Mouse (Mus musculus) left cerebral cortex, adult 18-20 months (tissue): ENCODE measurements around the gene Gm10722. TPM values are rescaled to one million over a fixed set of nuclear protein-coding genes. Genes with fewer than 3 reads are reported as not detected.
A peak's percentile ranks its signal among the peaks of the same experiment; 100 is the strongest.
"Not testable (repeated sequence)": the region's sequence is repeated elsewhere in the genome, so short reads cannot be mapped to it uniquely, and the experiment has no call there.

Experiments
- DNase-seq, 2 experiments: peaks; one replicate each; pipeline ENCODE4 v3.0.0; 2021 to 2022; ENCODE audit warnings: low spot score in 2 of 2, mixed read lengths in 1 of 2
- microRNA-seq, 2 experiments: library from miRNA; unstranded; fragments of <30 nt; microRNA quantifications; one replicate each; pipeline ENCODE4 v1.2.0; 2021
- total RNA-seq, 2 experiments: library from RNA; stranded (reverse); gene quantifications; 2 replicates each; pipeline ENCODE4 v1.2.3; 2021

Gene Gm10722
- total RNA-seq, 2 experiments from 2014 or later, result not detected

GRCm38 (mm10) chr9:3024912-3025467 lies 24.3 kb downstream of the Gm10722 start, which contains the start of gene Gm10717:
Gene Gm10717, plus strand, starts transcription at chr9:3025417.
- DNase-seq, result peak; percentile 31 to 45

- DNase-seq, result peak; percentile 63 to 75
Observed at GRCm38 (mm10) chr9:3025653-3026052, 24.9 kb downstream of the Gm10722 start.

DNA sequence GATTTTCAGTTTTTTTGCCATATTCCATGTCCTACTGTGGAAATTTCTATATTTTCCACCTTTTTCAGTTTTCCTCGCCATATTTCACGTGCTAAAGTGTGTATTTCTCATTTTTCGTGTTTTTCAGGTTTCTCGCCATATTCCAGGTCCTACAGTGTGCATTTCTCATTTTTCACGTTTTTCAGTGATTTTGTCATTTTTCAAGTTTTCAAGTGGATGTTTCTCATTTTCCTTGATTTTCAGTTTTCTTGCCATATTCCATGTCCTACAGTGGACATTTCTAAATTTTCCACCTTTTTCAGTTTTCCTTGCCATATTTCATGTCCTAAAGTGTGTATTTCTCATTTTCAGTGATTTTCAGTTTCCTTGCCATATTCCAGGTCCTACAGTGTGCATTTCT lies 25.4 kb downstream of the Gm10722 start:
- not testable (repeated sequence) for DNase-seq

DNA sequence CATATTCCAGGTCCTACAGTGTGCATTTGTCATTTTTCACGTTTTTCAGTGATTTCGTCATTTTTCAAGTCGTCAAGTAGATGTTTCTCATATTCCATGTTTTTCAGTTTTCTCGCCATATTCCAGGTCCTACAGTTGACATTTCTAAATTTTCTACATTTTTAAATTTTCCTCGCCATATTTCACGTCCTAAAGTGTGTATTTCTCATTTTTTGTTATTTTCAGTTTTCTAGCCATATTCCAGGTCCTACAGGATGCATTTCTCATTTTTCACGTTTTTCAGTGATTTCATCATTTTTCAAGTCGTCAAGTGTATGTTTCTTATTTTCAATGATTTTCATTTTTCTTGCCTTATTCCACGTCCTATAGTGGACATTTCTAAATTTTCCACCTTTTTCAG lies 26.0 kb downstream of the Gm10722 start:
- DNase-seq, result not testable (repeated sequence)

DNA sequence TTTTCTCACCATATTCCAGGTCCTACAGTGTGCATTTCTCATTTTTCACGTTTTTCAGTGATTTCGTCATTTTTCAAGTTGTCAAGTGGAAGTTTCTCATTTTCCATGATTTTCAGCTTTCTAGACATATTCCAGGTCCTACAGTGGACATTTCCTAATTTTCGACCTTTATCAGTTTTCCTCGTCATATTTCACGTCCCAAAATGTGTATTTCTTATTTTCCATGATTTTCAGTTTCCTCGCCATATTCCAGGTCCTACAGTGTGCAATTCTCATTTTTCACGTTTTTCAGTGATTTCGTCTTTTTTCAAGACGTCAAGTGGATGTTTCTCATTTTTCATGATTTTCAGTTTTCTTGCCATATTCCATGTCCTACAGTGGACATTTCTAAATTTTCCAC lies 26.5 kb downstream of the Gm10722 start:
- DNase-seq, result not testable (repeated sequence)

DNA sequence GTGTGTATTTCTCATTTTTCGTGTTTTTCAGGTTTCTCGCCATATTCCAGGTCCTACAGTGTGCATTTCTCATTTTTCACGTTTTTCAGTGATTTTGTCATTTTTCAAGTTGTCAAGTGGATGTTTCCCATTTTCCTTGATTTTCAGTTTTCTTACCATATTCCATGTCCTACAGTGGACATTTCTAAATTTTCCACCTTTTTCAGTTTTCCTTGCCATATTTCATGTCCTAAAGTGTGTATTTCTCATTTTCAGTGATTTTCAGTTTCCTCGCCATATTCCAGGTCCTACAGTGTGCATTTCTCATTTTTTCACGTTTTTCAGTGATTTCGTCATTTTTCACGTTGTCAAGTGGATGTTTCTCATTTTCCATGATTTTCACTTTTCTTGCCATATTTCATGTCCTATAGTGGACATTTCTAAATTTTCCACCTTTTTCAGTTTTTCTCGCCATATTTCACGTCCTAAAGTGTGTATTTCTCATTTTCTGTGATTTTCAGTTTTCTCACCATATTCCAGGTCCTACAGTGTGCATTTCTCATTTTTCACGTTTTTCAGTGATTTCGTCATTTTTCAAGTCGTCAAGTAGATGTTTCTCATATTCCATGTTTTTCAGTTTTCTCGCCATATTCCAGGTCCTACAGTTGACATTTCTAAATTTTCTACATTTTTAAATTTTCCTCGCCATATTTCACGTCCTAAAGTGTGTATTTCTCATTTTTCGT lies 28.7 kb downstream of the Gm10722 start:
- peak in 1 of 2 experiments; percentile 4 for DNase-seq

DNA sequence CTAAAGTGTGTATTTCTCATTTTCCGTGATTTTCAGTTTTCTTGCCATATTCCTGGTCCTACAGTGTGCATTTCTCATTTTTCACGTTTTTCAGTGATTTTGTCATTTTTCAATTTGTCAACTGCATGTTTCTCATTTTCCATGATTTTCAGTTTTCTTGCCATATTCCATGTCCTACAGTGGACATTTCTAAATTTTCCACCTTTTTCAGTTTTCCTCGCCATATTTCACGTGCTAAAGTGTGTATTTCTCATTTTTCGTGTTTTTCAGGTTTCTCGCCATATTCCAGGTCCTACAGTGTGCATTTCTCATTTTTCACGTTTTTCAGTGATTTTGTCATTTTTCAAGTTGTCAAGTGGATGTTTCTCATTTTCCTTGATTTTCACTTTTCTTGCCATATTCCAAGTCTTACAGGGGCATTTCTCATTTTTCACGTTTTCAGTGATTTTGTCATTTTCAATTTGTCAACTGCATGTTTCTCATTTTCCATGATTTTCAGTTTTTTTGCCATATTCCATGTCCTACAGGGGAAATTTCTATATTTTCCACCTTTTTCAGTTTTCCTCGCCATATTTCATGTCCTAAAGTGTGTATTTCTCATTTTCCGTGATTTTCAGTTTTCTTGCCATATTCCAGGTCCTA lies 30.1 kb downstream of the Gm10722 start:
- DNase-seq, result not testable (repeated sequence)

DNA sequence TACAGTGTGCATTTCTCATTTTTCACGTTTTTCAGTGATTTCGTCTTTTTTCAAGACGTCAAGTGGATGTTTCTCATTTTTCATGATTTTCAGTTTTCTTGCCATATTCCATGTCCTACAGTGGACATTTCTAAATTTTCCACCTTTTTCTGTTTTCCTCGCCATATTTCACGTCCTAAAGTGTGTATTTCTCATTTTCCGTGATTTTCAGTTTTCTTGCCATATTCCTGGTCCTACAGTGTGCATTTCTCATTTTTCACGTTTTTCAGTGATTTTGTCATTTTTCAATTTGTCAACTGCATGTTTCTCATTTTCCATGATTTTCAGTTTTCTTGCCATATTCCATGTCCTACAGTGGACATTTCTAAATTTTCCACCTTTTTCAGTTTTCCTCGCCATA lies 33.6 kb downstream of the Gm10722 start, which contains the start of gene Gm17535:
Gm17535 (plus strand) TSS at position 301 of the 400 bp plus-strand sequence.
- DNase-seq, result not testable (repeated sequence)

GRCm38 (mm10) chr9:3036577-3036976 lies 35.9 kb downstream of the Gm10722 start, which contains the start of gene Gm10715:
Gene Gm10715, plus strand, starts transcription at chr9:3036877.
- not testable (repeated sequence) for DNase-seq

- not testable (repeated sequence) for DNase-seq
Observed at GRCm38 (mm10) chr9:3038161-3038560, 37.4 kb downstream of the Gm10722 start.

Small RNAs within 50 kb of the gene (microRNA-seq; reads per million reads assigned to microRNA genes)
- 0 reads per million in 2 experiments for gene Mir101c

Other genes with a start within 250 kb of the Gm10722 start
- gene Gm11168, start 2.4 kb downstream of the Gm10722 start, total RNA-seq, result not detected
- gene Gm10721, start 12.2 kb downstream of the Gm10722 start, total RNA-seq, result not detected
- not detected for gene Gm10720, start 14.7 kb downstream of the Gm10722 start, total RNA-seq
- under 1 TPM in 1 of 2 experiments, not detected in 1; 0.54 TPM for gene Gm10719, start 16.5 kb downstream of the Gm10722 start, total RNA-seq
- gene Gm10718, start 22.6 kb downstream of the Gm10722 start, total RNA-seq, result under 1 TPM in 1 of 2 experiments, not detected in 1; 0.89 TPM
- not detected for gene Gm10717, start 24.5 kb downstream of the Gm10722 start, total RNA-seq
- not detected for gene Gm17535, start 33.7 kb downstream of the Gm10722 start, total RNA-seq
- not detected for gene Gm10715, start 36.0 kb downstream of the Gm10722 start, total RNA-seq